Mouse (Mus musculus) limb, embryonic 10.5 days (tissue): ENCODE data around the gene Crybb3. TPM values are rescaled to one million over a fixed set of nuclear protein-coding genes. Genes with fewer than 3 reads are reported as not detected.

Source experiments
- DNase-seq: peaks from one replicate; pipeline ENCODE4 v3.0.0-alpha.2; 2017; ENCODE audit warnings: low spot score
- H3K27ac ChIP-seq: fragments of 300-500 bp; sonication (generic); 2 replicates; pipeline ENCODE4 v1.5.1; 2016; ENCODE audit warnings: mild to moderate bottlenecking
- H3K27me3 ChIP-seq: fragments of 300-500 bp; sonication (generic); 2 replicates; pipeline ENCODE4 v1.6.1; 2016; ENCODE audit warnings: low read depth, mild to moderate bottlenecking; ENCODE audit not compliant: poor library complexity, severe bottlenecking
- H3K36me3 ChIP-seq: fragments of 300-500 bp; sonication (generic); 2 replicates; pipeline ENCODE4 v1.6.1; 2016; ENCODE audit warnings: mild to moderate bottlenecking, moderate library complexity
- H3K4me1 ChIP-seq: fragments of 300-500 bp; sonication (generic); 2 replicates; pipeline ENCODE4 v1.6.1; 2016
- H3K4me3 ChIP-seq: fragments of 300-500 bp; sonication (generic); 2 replicates; pipeline ENCODE4 v1.5.1; 2016; ENCODE audit warnings: mild to moderate bottlenecking, moderate library complexity
- H3K9me3 ChIP-seq: fragments of 300-500 bp; sonication (generic); replicated peaks from 2 replicates; pipeline ENCODE4 v1.6.1; 2016; ENCODE audit warnings: mild to moderate bottlenecking
- WGBS: fragments of 180-500 bp; shearing (Covaris S2); methylation state at CpG from one replicate; pipeline ENCODE4 v1.1.7; 2016; 5-methylcytosine and 5-hydroxymethylcytosine counted together
- polyA plus RNA-seq: library from polyadenylated mRNA; unstranded; fragments of >200 nt; fragmentation: Nextera tagmentation; extraction: Ambion mirVana; gene quantifications from 2 replicates; pipeline ENCODE4 v1.2.1, GENCODE M21; 2016

Crybb3 gene
- polyA plus RNA-seq, 1 experiment from 2014 or later: 0.59 TPM

DNA sequence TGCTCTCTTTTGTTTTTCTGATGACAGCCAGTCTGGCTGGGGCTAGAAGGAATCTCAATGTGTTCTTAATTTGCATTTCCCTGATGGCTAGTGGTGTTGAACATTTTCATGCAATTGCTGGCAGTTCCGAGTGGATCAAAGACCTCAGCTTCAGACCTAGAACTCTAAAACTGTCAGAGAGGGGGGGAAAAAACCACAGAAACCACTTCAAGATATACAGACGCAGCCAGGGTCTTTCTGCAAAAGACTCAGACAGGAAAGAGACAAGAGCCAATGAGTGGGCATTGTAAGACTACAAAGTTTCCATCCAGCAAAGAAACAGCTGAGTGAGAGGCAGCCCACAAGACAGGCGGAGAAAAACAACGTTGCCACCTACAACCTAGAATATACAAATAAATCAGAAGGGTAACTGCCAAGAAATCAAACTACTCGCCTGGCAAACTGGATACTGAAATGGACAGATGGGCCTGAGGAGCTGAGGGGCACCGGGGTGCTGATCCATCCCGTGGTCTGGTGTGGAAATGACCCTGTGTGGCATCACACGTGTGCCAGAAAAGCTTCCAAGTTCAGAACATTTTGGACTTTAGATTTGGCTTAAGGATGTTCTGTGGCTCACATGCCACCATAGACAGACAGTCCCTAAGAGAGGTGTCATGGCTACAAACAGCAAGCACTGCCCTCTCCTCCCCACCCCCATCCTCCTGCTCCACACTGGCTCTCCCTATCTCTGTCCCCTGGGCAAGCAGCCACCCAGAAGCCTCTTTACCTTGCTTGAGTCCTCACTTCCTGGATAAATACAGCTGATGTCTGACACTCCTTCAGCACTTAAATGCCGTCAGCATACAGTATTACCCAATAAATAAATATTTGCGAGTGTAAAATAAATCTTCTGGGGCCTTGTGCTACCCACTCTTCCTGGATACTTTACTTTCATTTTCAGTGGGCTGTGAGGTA is 46.0 kb downstream of the Crybb3 start:
- H3K4me1 ChIP-seq: peaks cover 26% of the 10 kb centered on the region
- H3K9me3 ChIP-seq: no peaks in the 10 kb centered on the region
- no peak overlapping the region for H3K4me3 ChIP-seq
- no peaks in the 10 kb centered on the region for H3K36me3 ChIP-seq
- DNase-seq: no peak
- H3K27ac ChIP-seq: 0 out of 2 replicates have a peak overlapping the region, but pooled peaks have one; percentile 19
- WGBS: 60% methylated on average over 10 of the region's 10 CpGs
- no peaks in the 10 kb centered on the region for H3K27me3 ChIP-seq

DNA sequence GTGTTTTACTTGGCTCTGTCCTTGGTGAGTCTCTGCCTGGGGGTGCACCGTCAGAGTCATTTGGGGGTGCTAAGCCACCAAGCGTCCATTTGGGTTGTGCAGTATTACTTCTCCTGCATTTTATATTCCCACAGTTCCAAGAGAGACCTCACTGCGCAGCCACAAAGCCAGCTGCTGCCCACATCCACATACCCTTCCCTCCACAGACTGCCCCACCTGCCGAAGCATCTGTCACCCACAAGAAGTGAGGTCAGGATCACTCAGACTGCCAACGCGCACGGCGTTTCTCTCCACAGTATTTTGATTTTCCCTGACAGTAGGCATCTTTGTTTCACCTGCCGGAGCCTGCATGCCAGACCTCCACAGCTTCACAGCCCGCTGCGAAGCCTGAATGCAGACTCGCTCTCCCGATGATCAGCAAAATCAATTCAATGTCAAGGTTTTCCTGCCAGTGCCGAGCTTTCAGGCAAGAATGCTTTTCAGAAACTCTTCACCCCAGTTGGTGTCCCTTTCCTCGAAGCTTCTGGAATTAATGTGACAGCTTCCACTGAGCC is 50.1 kb downstream of the Crybb3 start:
- no peak overlapping the region for H3K27ac ChIP-seq
- no peak overlapping the region for H3K4me3 ChIP-seq
- no peaks in the 10 kb centered on the region for H3K27me3 ChIP-seq
- no peak for DNase-seq
- WGBS: 86% methylated on average over 15 of the region's 15 CpGs
- H3K9me3 ChIP-seq: no peaks in the 10 kb centered on the region
- H3K36me3 ChIP-seq: no peaks in the 10 kb centered on the region
- peaks cover 28% of the 10 kb centered on the region for H3K4me1 ChIP-seq

DNA sequence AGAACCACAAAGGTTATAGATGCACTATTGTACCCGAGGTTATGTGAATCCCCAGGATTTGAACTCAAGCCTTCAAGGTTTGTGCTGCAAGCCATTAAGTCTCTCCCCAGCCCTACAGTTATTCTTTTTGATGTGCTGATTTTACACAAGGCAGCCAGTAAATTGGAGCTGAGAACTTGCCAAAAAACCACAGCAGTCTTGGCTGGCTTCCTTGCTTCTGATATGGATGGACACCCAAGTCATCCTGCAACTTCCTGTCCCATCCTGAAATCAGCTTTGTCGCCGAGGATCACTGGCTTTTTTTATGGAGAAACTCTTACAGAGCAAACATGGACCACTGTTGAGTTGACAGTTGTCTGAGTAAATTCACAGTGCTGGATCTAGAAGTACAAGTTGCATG is 51.3 kb downstream of the Crybb3 start:
- DNase-seq: no peak
- Histone ChIP-seq H3K27ac (no peak overlapping the region), H3K4me1 (peaks cover 20% of the 10 kb centered on the region), H3K36me3 (no peaks in the 10 kb centered on the region), H3K4me3 (no peak overlapping the region), H3K9me3 (no peaks in the 10 kb centered on the region), H3K27me3 (no peaks in the 10 kb centered on the region)
- WGBS: 82% methylated on average over 3 of the region's 3 CpGs

DNA sequence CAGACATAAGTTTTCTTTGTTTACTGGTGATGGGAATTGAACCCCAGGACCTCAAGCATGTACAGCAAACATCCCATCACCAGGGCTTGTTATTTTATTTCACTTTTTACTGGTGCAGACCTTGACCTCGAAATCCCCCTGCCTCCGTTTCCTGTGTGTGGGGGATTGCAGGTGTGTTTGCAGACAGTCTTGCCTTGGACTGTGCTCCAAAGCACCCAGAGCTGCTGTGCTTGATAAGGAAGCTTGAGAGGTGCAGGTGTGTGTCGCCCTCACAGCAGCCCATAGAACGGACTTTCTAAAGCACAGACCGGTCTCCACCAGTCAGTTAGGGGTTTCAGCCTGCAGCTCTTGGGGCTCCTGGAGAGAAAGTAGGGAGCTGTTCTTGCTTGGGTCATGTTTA is 54.7 kb downstream of the Crybb3 start:
- Histone ChIP-seq H3K27me3 (no peaks in the 10 kb centered on the region), H3K4me1 (peaks cover 26% of the 10 kb centered on the region), H3K4me3 (no peak overlapping the region), H3K9me3 (no peaks in the 10 kb centered on the region), H3K36me3 (no peaks in the 10 kb centered on the region), H3K27ac (no peak overlapping the region)
- 85% methylated on average over 5 of the region's 5 CpGs for WGBS
- DNase-seq: no peak

Other genes starting within 250 kb of the Crybb3 start
- 0.30 and 0.41 TPM in 2 replicates for gene Myo18b, start 185.2 kb downstream of the Crybb3 start, polyA plus RNA-seq
- gene Grk3, start 65.8 kb downstream of the Crybb3 start, polyA plus RNA-seq: 3.9 and 7.4 TPM in 2 replicates
- gene Crybb2, start 11.5 kb downstream of the Crybb3 start, polyA plus RNA-seq: not detected in 2 replicates
- 2.5 and 2.9 TPM in 2 replicates for gene 2900026A02Rik, start 139.7 kb upstream of the Crybb3 start, polyA plus RNA-seq
- not detected in 2 replicates for gene Tmem211, start 145.3 kb upstream of the Crybb3 start, polyA plus RNA-seq
- gene Sgsm1, start 229.2 kb upstream of the Crybb3 start, polyA plus RNA-seq: 13.4 and 15.1 TPM in 2 replicates